Mouse (Mus musculus): ENCODE measurements around the gene Ackr3.

DNA sequence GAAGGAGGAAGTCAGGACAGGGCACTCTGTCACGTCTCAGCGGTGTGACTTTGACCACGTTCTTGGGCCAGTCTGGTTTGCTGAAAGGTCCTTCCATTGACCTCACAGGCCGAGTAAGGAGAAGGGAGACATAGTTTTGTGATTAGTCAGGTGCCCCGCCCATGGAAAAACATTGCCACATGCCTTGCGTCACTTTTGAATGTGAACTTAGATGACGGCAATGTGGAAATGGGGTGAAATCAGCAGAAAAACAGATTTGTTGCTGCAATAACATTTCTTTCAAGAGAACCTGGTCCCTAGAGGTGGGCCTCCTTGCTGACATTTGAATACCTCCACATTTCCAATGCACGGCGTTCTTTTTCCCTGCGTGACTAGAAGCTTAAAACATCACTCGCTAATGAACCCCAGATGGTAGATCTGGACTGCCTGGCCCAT is 30.9 kb downstream of the Ackr3 start:
- TF ChIP-seq CTCF (IDR thresholded peaks at IDR 0.05; ENCODE audit: control insufficient read depth, insufficient read depth, insufficient replicate concordance, low read depth, low read length) = no peak
- no peak for TF ChIP-seq POLR2A (IDR thresholded peaks at IDR 0.05; ENCODE audit: control insufficient read depth, low read depth, low read length)
